Mouse (Mus musculus) liver, embryonic 14 days (tissue): ENCODE measurements around the gene Sprr2a2. TPM values are rescaled to one million over a fixed set of nuclear protein-coding genes. Genes with fewer than 3 reads are reported as not detected.

ENCODE experiments used
- polyA plus RNA-seq: library from polyadenylated mRNA; depleted of rRNA; stranded (reverse); fragments of >200 nt; gene quantifications from 2 replicates; pipeline ENCODE4 v1.2.3, GENCODE M21; 2012; rRNA removed

The Sprr2a2 gene
- 0.19 and 0.24 TPM in 2 replicates for polyA plus RNA-seq

GRCm38 (mm10) chr3:92215569-92215968, at the start of gene Sprr2a2, which contains the start of gene Sprr2a1:
Gene Sprr2a2, plus strand, starts transcription at chr3:92215920.
Gene Sprr2a1, plus strand, starts transcription at chr3:92215799.

GRCm38 (mm10) chr3:92285101-92285500, 69.4 kb downstream of the Sprr2a2 start, which contains the start of gene Sprr2a3:
Gene Sprr2a3, plus strand, starts transcription at chr3:92285417.

Other genes starting within 250 kb of the Sprr2a2 start
- gene Pglyrp3, start 201.3 kb upstream of the Sprr2a2 start, polyA plus RNA-seq: not detected in 2 replicates
- 0.03 TPM in 2 replicates for gene Lor, start 132.8 kb upstream of the Sprr2a2 start, polyA plus RNA-seq
- gene Prr9, start 92.0 kb upstream of the Sprr2a2 start, polyA plus RNA-seq: not detected in 2 replicates
- gene Lelp1, start 73.2 kb upstream of the Sprr2a2 start, polyA plus RNA-seq: not detected in 2 replicates
- gene Sprr2a1, start 121 bp upstream of the Sprr2a2 start, polyA plus RNA-seq: not detected in 2 replicates
- not detected in 2 replicates for gene Sprr2a3, start 69.5 kb downstream of the Sprr2a2 start, polyA plus RNA-seq
- not detected in 2 replicates for gene Sprr2b, start 100.7 kb downstream of the Sprr2a2 start, polyA plus RNA-seq
- gene Sprr2d, start 123.2 kb downstream of the Sprr2a2 start, polyA plus RNA-seq: not detected in 2 replicates
- gene Sprr2e, start 136.2 kb downstream of the Sprr2a2 start, polyA plus RNA-seq: not detected in 2 replicates
- gene Sprr2f, start 149.3 kb downstream of the Sprr2a2 start, polyA plus RNA-seq: not detected in 2 replicates
- gene Sprr2h, start 169.8 kb downstream of the Sprr2a2 start, polyA plus RNA-seq: not detected in 2 replicates
- gene Sprr2i, start 192.1 kb downstream of the Sprr2a2 start, polyA plus RNA-seq: not detected in 2 replicates
- not detected in 2 replicates for gene Sprr2j-ps, start 202.2 kb downstream of the Sprr2a2 start, polyA plus RNA-seq
- gene Gm9774, start 213.5 kb downstream of the Sprr2a2 start, polyA plus RNA-seq: 3.4 and 4.3 TPM in 2 replicates
- gene Sprr2k, start 216.7 kb downstream of the Sprr2a2 start, polyA plus RNA-seq: 0.05 TPM in 1 of 2 replicates, not detected in the other
- not detected in 2 replicates for gene Sprr1b, start 222.9 kb downstream of the Sprr2a2 start, polyA plus RNA-seq
- not detected in 2 replicates for gene Sprr3, start 242.8 kb downstream of the Sprr2a2 start, polyA plus RNA-seq